Mouse (Mus musculus) adipose tissue, adult 10 weeks (tissue): Measurements from ENCODE around the gene Ucp1. TPM values are rescaled to one million over a fixed set of nuclear protein-coding genes. Genes with fewer than 3 reads are reported as not detected.

ENCODE experiments used
- polyA plus RNA-seq: library from polyadenylated mRNA; stranded (reverse); fragments of 350-450 nt; fragmentation: Illumina TruSeq; extraction: RNeasy Lipid Tissue Mini Kit (QIAGEN cat#74804); gene quantifications from one replicate; pipeline ENCODE4 v1.2.3, GENCODE M21; 2014; ENCODE audit warnings: low read depth, low replicate concordance

Gene Ucp1
- 0.25 TPM for polyA plus RNA-seq

DNA sequence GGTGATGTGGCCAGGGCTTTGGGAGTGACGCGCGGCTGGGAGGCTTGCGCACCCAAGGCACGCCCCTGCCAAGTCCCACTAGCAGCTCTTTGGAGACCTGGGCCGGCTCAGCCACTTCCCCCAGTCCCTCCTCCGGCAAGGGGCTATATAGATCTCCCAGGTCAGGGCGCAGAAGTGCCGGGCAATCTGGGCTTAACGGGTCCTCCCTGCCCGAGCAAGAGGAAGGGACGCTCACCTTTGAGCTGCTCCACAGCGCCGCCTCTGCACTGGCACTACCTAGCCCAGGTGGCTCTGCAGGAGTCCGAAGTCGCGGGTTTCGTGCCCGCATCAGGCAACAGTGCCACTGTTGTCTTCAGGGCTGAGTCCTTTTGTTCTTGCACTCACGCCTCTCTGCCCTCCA lies at the start of gene Ucp1:
Gene Ucp1, plus strand, starts transcription at position 177 of the 400 bp plus-strand sequence.

DNA sequence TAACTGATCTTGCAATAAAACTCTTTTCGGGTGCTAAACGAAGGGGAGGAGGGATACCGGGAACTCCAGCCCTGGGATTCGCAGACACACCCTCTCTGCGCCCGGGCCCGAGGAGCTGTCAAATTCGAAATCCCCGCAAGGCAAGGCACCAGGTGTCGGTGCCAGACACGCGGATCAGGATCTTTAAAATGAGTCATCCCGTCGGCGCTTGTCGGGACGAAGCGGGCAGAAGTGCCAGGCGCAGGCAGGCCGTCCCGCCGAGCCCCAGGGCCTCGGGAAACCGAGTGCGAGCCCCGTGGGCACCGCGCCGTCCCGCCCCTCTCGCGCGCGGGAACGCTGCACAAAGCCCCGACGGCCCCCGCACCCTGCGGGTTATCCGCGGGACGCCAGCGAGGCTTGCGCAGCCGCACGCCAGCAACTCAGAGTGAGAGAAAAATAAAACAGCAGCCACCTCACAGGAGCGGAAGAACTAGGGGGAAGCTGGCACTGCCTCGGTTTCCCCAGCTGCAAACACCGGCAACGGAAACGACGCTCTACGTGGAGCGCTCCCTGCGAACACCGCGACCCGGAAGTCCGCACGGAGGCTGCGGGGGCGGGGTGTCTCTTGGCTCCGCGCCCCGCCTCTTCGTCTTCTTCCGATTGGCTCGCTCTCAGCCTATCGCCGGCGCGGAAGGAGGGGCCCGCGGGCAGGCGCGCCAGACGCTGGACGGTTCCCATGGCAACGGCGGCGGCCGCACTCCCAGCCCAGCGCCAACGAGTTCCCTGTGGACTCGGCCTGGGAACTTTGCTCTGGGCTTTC lies 41.9 kb downstream of the Ucp1 start, which contains the start of gene Elmod2:
Gene Elmod2, minus strand, starts transcription at position 588 of the 799 bp plus-strand sequence.

Other genes starting within 250 kb of the Ucp1 start
- gene Tbc1d9, start 125.0 kb upstream of the Ucp1 start, polyA plus RNA-seq: 33.6 TPM
- gene Gm10645, start 124.2 kb upstream of the Ucp1 start, polyA plus RNA-seq: 1.8 TPM
- 14.5 TPM for gene Elmod2, start 42.1 kb downstream of the Ucp1 start, polyA plus RNA-seq
- gene Mgat4d, start 58.1 kb downstream of the Ucp1 start, polyA plus RNA-seq: 1.8 TPM
- gene Clgn, start 99.5 kb downstream of the Ucp1 start, polyA plus RNA-seq: 10.1 TPM
- 64.7 TPM for gene Scoc, start 168.0 kb downstream of the Ucp1 start, polyA plus RNA-seq
- gene Olfr370, start 245.4 kb downstream of the Ucp1 start, polyA plus RNA-seq: not detected